ENCODE assay signal across 12 mouse cellular contexts in genomic region chr4:54371418-54371957, GRCm38 (mm10).
DNase-seq lines count a peak whose midpoint lies in the region; ATAC-seq and TF ChIP-seq lines count a peak whose summit lies in the region.
"Had no signal": no experiment of that assay in that cellular context is flagged by ENCODE, and none has a peak within 500 bp of the region (broad histone marks: within the 10 kb centered on the region; RNA-seq: fewer than 3 reads in every experiment).

No protein-coding gene starts in this region.

- no peak overlapping the region for H3K4me2 ChIP-seq in hindbrain, embryonic 11.5 days (replicated peaks; ENCODE audit: low read depth, low read length)
- H3K4me2 ChIP-seq in midbrain, postnatal 0 days (ENCODE audit: low read depth, low read length, poor library complexity, severe bottlenecking): no peak overlapping the region

- no peaks in the 10 kb centered on the region for H3K27me3 ChIP-seq in hindbrain, embryonic 11.5 days (ENCODE audit: control insufficient read depth, insufficient read depth, low read length)
- no peaks in the 10 kb centered on the region for H3K27me3 ChIP-seq in midbrain, postnatal 0 days (ENCODE audit: insufficient read depth, low read length)
- H3K27me3 ChIP-seq: CH12.LX had no signal

- H3K9ac ChIP-seq in hindbrain, embryonic 11.5 days (ENCODE audit: low read depth, low read length): no peak overlapping the region
- H3K9ac ChIP-seq in midbrain, postnatal 0 days (replicated peaks; ENCODE audit: low read length, poor library complexity, severe bottlenecking): no peak overlapping the region

- DNase-seq in left cerebral cortex, adult 11 months (ENCODE audit: low spot score): peak; percentile 22
- no peak for DNase-seq in left cerebral cortex, postnatal 36 days (ENCODE audit: low spot score in 2 of 2)
- peak; percentile 58 for DNase-seq in embryo, embryonic 10.5 days (ENCODE audit: low spot score)
- peak; percentile 64 for DNase-seq in hindbrain, embryonic 11.5 days (ENCODE audit: low spot score)
- DNase-seq in midbrain, postnatal 0 days (ENCODE audit: low spot score): peak; percentile 78
- no peak for DNase-seq in heart, adult 9 months (ENCODE audit: low spot score in 2 of 2)
- DNase-seq in gastrocnemius, postnatal 4 days (ENCODE audit: low spot score in 2 of 2): no peak
- no peak for DNase-seq in heart, adult 11 months
- DNase-seq: gastrocnemius, postnatal 36 days; lung, adult 2 months had no signal

- H3K4me3 ChIP-seq in hindbrain, embryonic 11.5 days (ENCODE audit: low read depth, low read length): no peak overlapping the region
- H3K4me3 ChIP-seq in midbrain, postnatal 0 days (ENCODE audit: low read depth, low read length): no peak overlapping the region
- H3K4me3 ChIP-seq: myocyte had no signal

- peaks cover 10% of the 10 kb centered on the region for H3K4me1 ChIP-seq in hindbrain, embryonic 11.5 days (replicated peaks; ENCODE audit: control insufficient read depth, insufficient read depth, low read length)
- H3K4me1 ChIP-seq in midbrain, postnatal 0 days (ENCODE audit: insufficient read depth, low read length): no peaks in the 10 kb centered on the region

- no peaks in the 10 kb centered on the region for H3K36me3 ChIP-seq in hindbrain, embryonic 11.5 days (ENCODE audit: control insufficient read depth, insufficient read depth, low read length)
- H3K36me3 ChIP-seq in midbrain, postnatal 0 days (ENCODE audit: insufficient read depth, low read length): no peaks in the 10 kb centered on the region

- TF ChIP-seq CTCF in midbrain, postnatal 0 days (IDR thresholded peaks at IDR 0.05): no peak

- intact Hi-C loops in left cerebral cortex, postnatal 36 days (cut with DNase I): no loop called here

- ATAC-seq in hindbrain, embryonic 11.5 days (ENCODE audit: low FRiP score): peak; percentile 83
- ATAC-seq in midbrain, postnatal 0 days (ENCODE audit: low FRiP score): no peak

- H3K27ac ChIP-seq in hindbrain, embryonic 11.5 days (ENCODE audit: low read depth, low read length): peak overlapping the region; percentile 75
- no peak overlapping the region for H3K27ac ChIP-seq in midbrain, postnatal 0 days (ENCODE audit: low read depth, low read length)

- H3K9me3 ChIP-seq in hindbrain, embryonic 11.5 days (ENCODE audit: control insufficient read depth, low read length): no peaks in the 10 kb centered on the region
- no peaks in the 10 kb centered on the region for H3K9me3 ChIP-seq in midbrain, postnatal 0 days (ENCODE audit: low read length)

- WGBS in hindbrain, embryonic 11.5 days: 17% methylated on average over 7 of the region's 7 CpGs
- WGBS in midbrain, postnatal 0 days: 12% methylated on average over 7 of the region's 7 CpGs

Comparison
In these comparisons a context has a peak if more than half of its experiments do, and no peak if none do; other contexts are left out.
1. DNase-seq: peak in left cerebral cortex, adult 11 months (single experiment), embryo, embryonic 10.5 days (single experiment), hindbrain, embryonic 11.5 days (single experiment) and midbrain, postnatal 0 days (single experiment); none in left cerebral cortex, postnatal 36 days (0 of 2), heart, adult 9 months (0 of 2), gastrocnemius, postnatal 4 days (0 of 2) and heart, adult 11 months (single experiment).